Mouse (Mus musculus) midbrain, postnatal 0 days (tissue): ENCODE data around the gene Mki67. TPM values are rescaled to one million over a fixed set of nuclear protein-coding genes. Genes with fewer than 3 reads are reported as not detected.

Source experiments
- ATAC-seq: fragments of 200-750 bp; cut with Nextera tagmentation; 2 replicates; pipeline ENCODE4 v1.8.0; 2017; ENCODE audit warnings: moderate number of reproducible peaks, mild to moderate bottlenecking, moderate TSS enrichment, moderate library complexity; ENCODE audit not compliant: low FRiP score
- DNase-seq: peaks from one replicate; pipeline ENCODE4 v3.0.0-alpha.2; 2015; ENCODE audit warnings: low spot score
- H3K27ac ChIP-seq: fragments of 300-500 bp; sonication (generic); 2 replicates; pipeline ENCODE4 v1.5.1; 2014; ENCODE audit warnings: low read depth, mild to moderate bottlenecking, low read length, mixed read lengths
- H3K27me3 ChIP-seq: fragments of 300-500 bp; sonication (generic); 2 replicates; pipeline ENCODE4 v1.6.1; 2014; ENCODE audit warnings: low read length, control low read depth, mixed read lengths; ENCODE audit not compliant: insufficient read depth
- H3K36me3 ChIP-seq: fragments of 300-500 bp; sonication (generic); 2 replicates; pipeline ENCODE4 v1.6.1; 2014; ENCODE audit warnings: low read length, control low read depth, mixed read lengths; ENCODE audit not compliant: insufficient read depth
- H3K4me1 ChIP-seq: fragments of 300-500 bp; sonication (generic); 2 replicates; pipeline ENCODE4 v1.6.1; 2014; ENCODE audit warnings: mild to moderate bottlenecking, control low read depth, antibody characterized with exemption, low read length, mixed read lengths; ENCODE audit not compliant: insufficient read depth
- H3K4me2 ChIP-seq: fragments of 300-500 bp; sonication (generic); 2 replicates; pipeline ENCODE4 v1.6.1; 2014; ENCODE audit warnings: low read depth, mild to moderate bottlenecking, low read length, mixed read lengths; ENCODE audit not compliant: poor library complexity, severe bottlenecking
- H3K4me3 ChIP-seq: fragments of 300-500 bp; sonication (generic); 2 replicates; pipeline ENCODE4 v1.5.1; 2014; ENCODE audit warnings: low read depth, mild to moderate bottlenecking, low read length, moderate library complexity
- H3K9ac ChIP-seq: fragments of 300-500 bp; sonication (generic); replicated peaks from 2 replicates; pipeline ENCODE4 v1.6.1; 2014; ENCODE audit warnings: mild to moderate bottlenecking, low read length, moderate library complexity, mixed read lengths; ENCODE audit not compliant: poor library complexity, severe bottlenecking
- H3K9me3 ChIP-seq: fragments of 300-500 bp; sonication (generic); 2 replicates; pipeline ENCODE4 v1.6.1; 2016; ENCODE audit warnings: low read length, control low read depth
- CTCF ChIP-seq: IDR thresholded peaks from 2 replicates; pipeline ENCODE4 v1.5.1; 2016; ENCODE audit warnings: antibody characterized with exemption, mild to moderate bottlenecking
- WGBS: fragments of 180-500 bp; shearing (Covaris S2); extraction: QIAGEN DNeasy Blood & Tissue Kit; methylation state at CpG from one replicate; pipeline ENCODE4 v1.1.7; 2014; 5-methylcytosine and 5-hydroxymethylcytosine counted together
- polyA plus RNA-seq: library from polyadenylated mRNA; unstranded; fragments of >200 nt; fragmentation: Nextera tagmentation; extraction: Ambion mirVana; gene quantifications from 2 replicates; pipeline ENCODE4 v1.2.1, GENCODE M21; 2015
- total RNA-seq: library from RNA; depleted of rRNA; stranded (reverse); fragments of >200 nt; gene quantifications from 2 replicates; pipeline ENCODE4 v1.2.3, GENCODE M21; 2014

Mki67 gene
- total and polyA plus RNA-seq, 2 experiments from 2014 or later, result 2.1 to 8.9 TPM

GRCm38 (mm10) chr7:135748986-135749385 lies 32.8 kb upstream of the Mki67 start:
- TF ChIP-seq CTCF, result no peak
- WGBS, result 72% methylated on average over 6 of the region's 6 CpGs
- DNase-seq (peak; percentile 79), ATAC-seq (no peak; the same call in 1 of the 2 replicates)
- no peak overlapping the region for H3K4me2 ChIP-seq
- H3K9ac ChIP-seq, result no peak overlapping the region
- no peaks in the 10 kb centered on the region for H3K9me3 ChIP-seq
- H3K4me1 ChIP-seq, result no peaks in the 10 kb centered on the region
- H3K36me3 ChIP-seq, result no peaks in the 10 kb centered on the region
- H3K27me3 ChIP-seq, result no peaks in the 10 kb centered on the region; the same call in 1 of the 2 replicates
- no peak overlapping the region for H3K4me3 ChIP-seq
- no peak overlapping the region for H3K27ac ChIP-seq

GRCm38 (mm10) chr7:135747072-135747471 lies 30.9 kb upstream of the Mki67 start:
- Histone ChIP-seq H3K27ac (no peak overlapping the region), H3K4me3 (no peak overlapping the region), H3K36me3 (no peaks in the 10 kb centered on the region), H3K4me2 (no peak overlapping the region), H3K27me3 (no peaks in the 10 kb centered on the region; the same call in 1 of the 2 replicates), H3K9me3 (no peaks in the 10 kb centered on the region), H3K9ac (no peak overlapping the region), H3K4me1 (no peaks in the 10 kb centered on the region)
- 34% methylated on average over 2 of the region's 2 CpGs for WGBS
- TF ChIP-seq CTCF, result no peak
- no peak for ATAC-seq
- DNase-seq, result no peak

- H3K4me1 ChIP-seq, result no peaks in the 10 kb centered on the region
- no peaks in the 10 kb centered on the region for H3K36me3 ChIP-seq
- 54% methylated on average over 6 of the region's 6 CpGs for WGBS
- H3K27ac ChIP-seq, result no peak overlapping the region
- H3K4me2 ChIP-seq, result no peak overlapping the region
- no peaks in the 10 kb centered on the region for H3K9me3 ChIP-seq
- no peak overlapping the region for H3K9ac ChIP-seq
- no peaks in the 10 kb centered on the region; the same call in 1 of the 2 replicates for H3K27me3 ChIP-seq
- TF ChIP-seq CTCF, result no peak
- no peak for DNase-seq
- no peak overlapping the region for H3K4me3 ChIP-seq
- no peak for ATAC-seq
Observed at GRCm38 (mm10) chr7:135746528-135746927, 30.4 kb upstream of the Mki67 start.

- no peak overlapping the region for H3K27ac ChIP-seq
- H3K4me1 ChIP-seq, result no peaks in the 10 kb centered on the region
- ATAC-seq (no peak), DNase-seq (peak; percentile 21)
- no peak overlapping the region for H3K4me2 ChIP-seq
- H3K36me3 ChIP-seq, result no peaks in the 10 kb centered on the region
- H3K4me3 ChIP-seq, result no peak overlapping the region
- no peaks in the 10 kb centered on the region; the same call in 1 of the 2 replicates for H3K27me3 ChIP-seq
- H3K9me3 ChIP-seq, result no peaks in the 10 kb centered on the region
- WGBS, result 47% methylated on average over 2 of the region's 2 CpGs
- H3K9ac ChIP-seq, result no peak overlapping the region
- TF ChIP-seq CTCF, result no peak
Observed at GRCm38 (mm10) chr7:135745091-135745490, 28.9 kb upstream of the Mki67 start.

GRCm38 (mm10) chr7:135740453-135740852 lies 24.3 kb upstream of the Mki67 start:
- no peak overlapping the region for H3K27ac ChIP-seq
- no peak overlapping the region for H3K4me2 ChIP-seq
- no peak for TF ChIP-seq CTCF
- no peak overlapping the region for H3K4me3 ChIP-seq
- H3K36me3 ChIP-seq, result no peaks in the 10 kb centered on the region
- H3K9me3 ChIP-seq, result no peaks in the 10 kb centered on the region
- DNase-seq (no peak), ATAC-seq (no peak)
- H3K9ac ChIP-seq, result no peak overlapping the region
- no peaks in the 10 kb centered on the region for H3K27me3 ChIP-seq
- 69% methylated on average over 3 of the region's 3 CpGs for WGBS
- H3K4me1 ChIP-seq, result no peaks in the 10 kb centered on the region

GRCm38 (mm10) chr7:135736581-135736886 lies 20.4 kb upstream of the Mki67 start:
- ATAC-seq, result no peak

More at GRCm38 (mm10) chr7:135736581-135736886, 20.4 kb upstream of the Mki67 start:
- H3K27ac ChIP-seq, result no peak overlapping the region
- no peak overlapping the region for H3K9ac ChIP-seq
- WGBS, result 46% methylated on average over 3 of the region's 3 CpGs
- no peak for DNase-seq
- TF ChIP-seq CTCF, result no peak
- no peaks in the 10 kb centered on the region for H3K9me3 ChIP-seq
- no peak overlapping the region for H3K4me2 ChIP-seq
- no peak overlapping the region for H3K4me3 ChIP-seq
- no peaks in the 10 kb centered on the region for H3K36me3 ChIP-seq
- no peaks in the 10 kb centered on the region for H3K4me1 ChIP-seq
- H3K27me3 ChIP-seq, result no peaks in the 10 kb centered on the region
